Mouse (Mus musculus) hindbrain, embryonic 10.5 days (tissue): ENCODE measurements around the gene Arl16. TPM values are rescaled to one million over a fixed set of nuclear protein-coding genes. Genes with fewer than 3 reads are reported as not detected.
A peak's percentile ranks its signal among the peaks of the same experiment; 100 is the strongest.

Experiments
- DNase-seq: peaks from one replicate; pipeline ENCODE4 v3.0.0-alpha.2; 2017; ENCODE audit warnings: low spot score
- H3K27ac ChIP-seq: fragments of 300-500 bp; sonication (generic); 2 replicates; pipeline ENCODE4 v1.5.1; 2016; ENCODE audit warnings: mild to moderate bottlenecking, moderate library complexity
- H3K27me3 ChIP-seq: fragments of 300-500 bp; sonication (generic); 2 replicates; pipeline ENCODE4 v1.6.1; 2016; ENCODE audit warnings: mild to moderate bottlenecking; ENCODE audit not compliant: poor library complexity, insufficient read depth, severe bottlenecking
- H3K36me3 ChIP-seq: fragments of 300-500 bp; sonication (generic); 2 replicates; pipeline ENCODE4 v1.6.1; 2016; ENCODE audit warnings: mild to moderate bottlenecking, moderate library complexity
- H3K4me1 ChIP-seq: fragments of 300-500 bp; sonication (generic); replicated peaks from 2 replicates; pipeline ENCODE4 v1.6.1; 2016; ENCODE audit warnings: mild to moderate bottlenecking
- H3K4me3 ChIP-seq: fragments of 300-500 bp; sonication (generic); 2 replicates; pipeline ENCODE4 v1.5.1; 2016; ENCODE audit warnings: mild to moderate bottlenecking, moderate library complexity
- H3K9me3 ChIP-seq: fragments of 300-500 bp; sonication (generic); 2 replicates; pipeline ENCODE4 v1.6.1; 2016; ENCODE audit warnings: mild to moderate bottlenecking, moderate library complexity
- WGBS: fragments of 180-500 bp; shearing (Covaris S2); methylation state at CpG from one replicate; pipeline ENCODE4 v1.1.7; 2016; 5-methylcytosine and 5-hydroxymethylcytosine counted together
- polyA plus RNA-seq: library from polyadenylated mRNA; unstranded; fragments of >200 nt; fragmentation: Nextera tagmentation; extraction: Ambion mirVana; gene quantifications from 2 replicates; pipeline ENCODE4 v1.2.1, GENCODE M21; 2016

The Arl16 gene
- polyA plus RNA-seq, 1 experiment from 2014 or later, result 62.3 TPM

GRCm38 (mm10) chr11:120457370-120457769 lies 10.0 kb downstream of the Arl16 start:
- peak overlapping the region; percentile 96 for H3K27ac ChIP-seq
- WGBS, result 40% methylated on average over 14 of the region's 14 CpGs
- DNase-seq, result no peak
- H3K4me1 ChIP-seq, result peaks cover 29% of the 10 kb centered on the region
- H3K27me3 ChIP-seq, result no peaks in the 10 kb centered on the region
- H3K36me3 ChIP-seq, result peaks cover 41% of the 10 kb centered on the region
- H3K4me3 ChIP-seq, result peak overlapping the region; percentile 88
- no peaks in the 10 kb centered on the region for H3K9me3 ChIP-seq

GRCm38 (mm10) chr11:120455413-120455812 lies 12.0 kb downstream of the Arl16 start:
- Histone ChIP-seq H3K9me3 (no peaks in the 10 kb centered on the region), H3K4me1 (peaks cover 29% of the 10 kb centered on the region), H3K36me3 (peaks cover 23% of the 10 kb centered on the region), H3K27ac (no peak overlapping the region), H3K27me3 (no peaks in the 10 kb centered on the region), H3K4me3 (no peak overlapping the region)
- 94% methylated on average over 7 of the region's 7 CpGs for WGBS
- no peak for DNase-seq

- Histone ChIP-seq H3K4me1 (peaks cover 29% of the 10 kb centered on the region), H3K27ac (no peak overlapping the region), H3K9me3 (no peaks in the 10 kb centered on the region), H3K27me3 (no peaks in the 10 kb centered on the region), H3K36me3 (peaks cover 19% of the 10 kb centered on the region), H3K4me3 (no peak overlapping the region)
- no peak for DNase-seq
- 90% methylated on average over 4 of the region's 4 CpGs for WGBS
Measured at GRCm38 (mm10) chr11:120454965-120455364, 12.4 kb downstream of the Arl16 start.

- Histone ChIP-seq H3K27me3 (no peaks in the 10 kb centered on the region), H3K36me3 (peaks cover 10% of the 10 kb centered on the region; the same call in 1 of the 2 replicates), H3K4me3 (no peak within 1 kb of the TSS), H3K27ac (no peak within 1 kb of the TSS), H3K9me3 (no peaks in the 10 kb centered on the region), H3K4me1 (peaks cover 22% of the 10 kb centered on the region)
- 89% methylated on average over 4 of the region's 4 CpGs for WGBS
- DNase-seq, result no peak
Measured at GRCm38 (mm10) chr11:120453306-120453705, 14.1 kb downstream of the Arl16 start, which contains the start of gene Pde6g. Pde6g (minus strand) TSS chr11:120453500.

GRCm38 (mm10) chr11:120452246-120452645 lies 15.2 kb downstream of the Arl16 start:
- Histone ChIP-seq H3K4me3 (no peak overlapping the region), H3K4me1 (peaks cover 18% of the 10 kb centered on the region), H3K9me3 (no peaks in the 10 kb centered on the region), H3K36me3 (peaks cover 10% of the 10 kb centered on the region; the same call in 1 of the 2 replicates), H3K27ac (no peak overlapping the region), H3K27me3 (no peaks in the 10 kb centered on the region)
- WGBS, result 68% methylated on average over 3 of the region's 3 CpGs
- no peak for DNase-seq

- no peak for DNase-seq
- no peaks in the 10 kb centered on the region for H3K36me3 ChIP-seq
- no peaks in the 10 kb centered on the region for H3K9me3 ChIP-seq
- no peaks in the 10 kb centered on the region for H3K27me3 ChIP-seq
- no peak overlapping the region for H3K27ac ChIP-seq
- peaks cover 11% of the 10 kb centered on the region for H3K4me1 ChIP-seq
- 79% methylated on average over 7 of the region's 7 CpGs for WGBS
- H3K4me3 ChIP-seq, result no peak overlapping the region
Measured at GRCm38 (mm10) chr11:120447179-120447578, 20.2 kb downstream of the Arl16 start.

- H3K36me3 ChIP-seq, result no peaks in the 10 kb centered on the region
- WGBS, result 82% methylated on average over 3 of the region's 3 CpGs
- peaks cover 11% of the 10 kb centered on the region; the same call in 1 of the 2 replicates for H3K4me1 ChIP-seq
- H3K27ac ChIP-seq, result no peak overlapping the region
- no peaks in the 10 kb centered on the region for H3K27me3 ChIP-seq
- no peak overlapping the region for H3K4me3 ChIP-seq
- H3K9me3 ChIP-seq, result no peaks in the 10 kb centered on the region
- DNase-seq, result no peak
Measured at GRCm38 (mm10) chr11:120445475-120445874, 21.9 kb downstream of the Arl16 start.

GRCm38 (mm10) chr11:120444106-120444505 lies 23.3 kb downstream of the Arl16 start:
- Histone ChIP-seq H3K9me3 (no peaks in the 10 kb centered on the region), H3K27me3 (no peaks in the 10 kb centered on the region), H3K4me1 (peaks cover 11% of the 10 kb centered on the region; the same call in 1 of the 2 replicates), H3K4me3 (no peak overlapping the region), H3K36me3 (no peaks in the 10 kb centered on the region), H3K27ac (no peak overlapping the region)
- WGBS, result 75% methylated on average over 6 of the region's 6 CpGs
- no peak for DNase-seq

GRCm38 (mm10) chr11:120442765-120443280 lies 24.6 kb downstream of the Arl16 start:
- peaks cover 2% of the 10 kb centered on the region; the same call in 1 of the 2 replicates for H3K4me1 ChIP-seq
- 89% methylated on average over 3 of the region's 3 CpGs for WGBS
- no peaks in the 10 kb centered on the region for H3K9me3 ChIP-seq
- DNase-seq, result no peak
- H3K36me3 ChIP-seq, result no peaks in the 10 kb centered on the region
- no peak overlapping the region for H3K27ac ChIP-seq
- H3K27me3 ChIP-seq, result no peaks in the 10 kb centered on the region
- H3K4me3 ChIP-seq, result no peak overlapping the region

GRCm38 (mm10) chr11:120442344-120442743 lies 25.1 kb downstream of the Arl16 start, which contains the start of gene Tspan10:
Tspan10 (plus strand) TSS chr11:120442644.
- WGBS, result 90% methylated on average over 3 of the region's 3 CpGs
- H3K4me3 ChIP-seq, result no peak within 1 kb of the TSS
- H3K27me3 ChIP-seq, result no peaks in the 10 kb centered on the region
- H3K4me1 ChIP-seq, result no peaks in the 10 kb centered on the region; the same call in 1 of the 2 replicates
- no peaks in the 10 kb centered on the region for H3K36me3 ChIP-seq
- no peak within 1 kb of the TSS for H3K27ac ChIP-seq
- H3K9me3 ChIP-seq, result no peaks in the 10 kb centered on the region
- no peak for DNase-seq

- no peaks in the 10 kb centered on the region for H3K9me3 ChIP-seq
- peak overlapping the region; percentile 99 for H3K4me3 ChIP-seq
- H3K27ac ChIP-seq, result peak overlapping the region; percentile 98
- H3K36me3 ChIP-seq, result peaks cover 25% of the 10 kb centered on the region
- peaks cover 13% of the 10 kb centered on the region for H3K4me1 ChIP-seq
- no peak for DNase-seq
- H3K27me3 ChIP-seq, result no peaks in the 10 kb centered on the region
- WGBS, result 32% methylated on average over 12 of the region's 12 CpGs
Measured at GRCm38 (mm10) chr11:120437857-120438385, 29.5 kb downstream of the Arl16 start.

GRCm38 (mm10) chr11:120437152-120437856 lies 30.1 kb downstream of the Arl16 start, which contains the start of gene Nploc4:
Nploc4 (minus strand) TSS chr11:120437708.
- WGBS, result under 1% methylated on average over 77 of the region's 77 CpGs
- peaks cover 31% of the 10 kb centered on the region for H3K36me3 ChIP-seq
- peak; percentile 95 for DNase-seq
- no peaks in the 10 kb centered on the region for H3K9me3 ChIP-seq
- peak within 1 kb of the TSS; percentile 99 for H3K4me3 ChIP-seq
- no peaks in the 10 kb centered on the region for H3K27me3 ChIP-seq
- H3K27ac ChIP-seq, result peak within 1 kb of the TSS; percentile 98
- peaks cover 13% of the 10 kb centered on the region for H3K4me1 ChIP-seq

- no peak for DNase-seq
- Histone ChIP-seq H3K9me3 (no peaks in the 10 kb centered on the region), H3K36me3 (peaks cover 95% of the 10 kb centered on the region), H3K27me3 (no peaks in the 10 kb centered on the region), H3K4me3 (no peak overlapping the region), H3K27ac (no peak overlapping the region), H3K4me1 (no peaks in the 10 kb centered on the region)
- 93% methylated on average over 3 of the region's 3 CpGs for WGBS
Measured at GRCm38 (mm10) chr11:120426727-120427126, 40.7 kb downstream of the Arl16 start.
